Mouse (Mus musculus): Measurements from ENCODE around the gene Dock10. TPM values are rescaled to one million over a fixed set of nuclear protein-coding genes. Genes with fewer than 3 reads are reported as not detected.

Gene Dock10
- polyA plus RNA-seq, 1 experiment from 2014 or later: 1.9 TPM

DNA sequence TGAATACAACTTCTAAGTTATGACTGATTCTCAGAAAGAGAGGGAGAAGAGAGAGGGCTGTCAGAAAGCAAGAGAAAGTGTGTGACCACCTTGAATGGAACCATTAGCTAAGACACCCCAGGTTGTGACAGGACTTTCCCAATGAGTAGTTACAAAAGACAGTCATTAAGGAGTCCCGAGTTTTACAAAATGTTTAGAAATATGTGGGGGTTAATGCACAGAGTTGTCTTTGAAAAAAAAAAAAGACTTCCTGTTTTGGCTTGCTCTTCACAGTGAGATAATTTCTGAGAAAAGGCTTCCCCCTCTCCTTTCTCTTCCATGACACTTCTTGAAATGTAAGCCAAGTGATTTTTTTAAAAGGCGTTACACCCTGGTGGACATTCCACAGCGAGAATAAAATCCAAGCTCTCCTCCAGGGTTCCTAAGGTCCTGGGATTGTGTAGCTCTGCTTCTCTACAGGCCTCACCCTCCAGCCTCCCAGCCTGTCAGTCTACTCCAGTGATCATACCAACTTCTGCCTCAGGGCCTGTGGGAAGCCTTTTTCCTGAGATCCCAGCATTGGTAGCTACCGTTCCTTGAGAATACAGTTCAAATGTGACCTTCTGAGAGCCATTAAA, 144.8 kb downstream of the Dock10 start:
- Histone ChIP-seq H3K4me1 (no peaks in the 10 kb centered on the region), H3K27ac (no peak overlapping the region), H3K4me3 (no peak overlapping the region), H3K9me3 (no peaks in the 10 kb centered on the region), H3K36me3 (no peaks in the 10 kb centered on the region), H3K27me3 (ENCODE audit: insufficient read depth, poor library complexity, severe bottlenecking) (no peaks in the 10 kb centered on the region)
- DNase-seq (ENCODE audit: low spot score): no peak
- 81% methylated on average over 4 of the region's 4 CpGs for WGBS

DNA sequence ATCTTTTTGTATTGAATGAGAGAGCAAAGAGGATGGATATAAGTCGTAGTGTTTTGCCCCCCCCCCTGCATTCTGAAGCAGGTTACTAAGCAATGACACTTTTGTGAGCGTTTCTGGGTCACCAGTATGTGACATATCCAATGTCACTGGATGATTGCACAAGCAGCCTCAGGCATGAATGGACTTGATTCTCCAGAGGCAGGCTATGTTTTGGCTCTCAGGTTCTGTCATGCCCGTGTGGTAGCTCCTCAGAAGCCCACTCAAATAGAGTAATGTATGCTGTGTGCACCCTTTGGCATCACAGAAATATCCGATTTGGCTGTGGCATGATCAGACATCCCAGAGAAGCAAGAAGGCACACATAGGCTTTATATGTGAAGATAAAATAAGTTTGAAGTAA, 150.8 kb downstream of the Dock10 start:
- Histone ChIP-seq H3K27ac (no peak overlapping the region), H3K4me3 (no peak overlapping the region), H3K27me3 (ENCODE audit: insufficient read depth, poor library complexity, severe bottlenecking) (no peaks in the 10 kb centered on the region), H3K9me3 (no peaks in the 10 kb centered on the region), H3K36me3 (no peaks in the 10 kb centered on the region), H3K4me1 (no peaks in the 10 kb centered on the region)
- DNase-seq (ENCODE audit: low spot score): no peak
- 77% methylated on average over 4 of the region's 4 CpGs for WGBS

DNA sequence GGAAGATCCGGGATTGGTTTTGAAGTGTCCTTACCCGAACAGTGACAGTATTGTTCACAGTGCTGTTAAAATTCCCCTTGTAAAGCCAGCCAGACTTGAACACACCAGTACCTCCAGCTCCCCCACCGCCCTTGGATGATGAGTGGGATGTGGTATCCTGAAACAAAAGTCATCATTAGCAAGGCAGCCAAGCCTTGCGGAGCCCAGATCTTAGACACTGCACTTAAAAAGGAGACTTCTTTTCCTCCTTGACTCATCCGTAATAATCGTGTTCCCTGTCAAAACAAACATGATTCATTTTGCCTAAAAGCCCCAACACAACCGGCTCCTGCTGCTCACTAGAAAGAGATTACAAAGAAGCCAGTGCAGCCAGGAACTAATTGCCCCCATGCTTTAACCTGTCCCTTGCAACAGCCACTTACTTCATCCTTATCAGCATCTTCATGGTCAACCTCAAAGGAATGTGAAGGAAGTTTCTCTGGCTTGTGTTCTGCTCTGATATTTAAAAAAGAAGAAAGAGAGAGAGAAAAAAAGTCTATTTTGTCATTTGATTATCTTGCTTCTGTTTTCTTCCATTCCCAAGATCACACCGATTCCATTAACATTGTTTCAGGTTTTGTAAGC, 152.1 kb downstream of the Dock10 start:
- H3K27ac ChIP-seq: no peak overlapping the region
- H3K4me1 ChIP-seq: no peaks in the 10 kb centered on the region
- WGBS: 52% methylated on average over 8 of the region's 8 CpGs
- no peak for DNase-seq (ENCODE audit: low spot score)
- H3K4me3 ChIP-seq: no peak overlapping the region
- H3K36me3 ChIP-seq: no peaks in the 10 kb centered on the region
- no peaks in the 10 kb centered on the region for H3K9me3 ChIP-seq
- H3K27me3 ChIP-seq (ENCODE audit: insufficient read depth, poor library complexity, severe bottlenecking): no peaks in the 10 kb centered on the region

DNA sequence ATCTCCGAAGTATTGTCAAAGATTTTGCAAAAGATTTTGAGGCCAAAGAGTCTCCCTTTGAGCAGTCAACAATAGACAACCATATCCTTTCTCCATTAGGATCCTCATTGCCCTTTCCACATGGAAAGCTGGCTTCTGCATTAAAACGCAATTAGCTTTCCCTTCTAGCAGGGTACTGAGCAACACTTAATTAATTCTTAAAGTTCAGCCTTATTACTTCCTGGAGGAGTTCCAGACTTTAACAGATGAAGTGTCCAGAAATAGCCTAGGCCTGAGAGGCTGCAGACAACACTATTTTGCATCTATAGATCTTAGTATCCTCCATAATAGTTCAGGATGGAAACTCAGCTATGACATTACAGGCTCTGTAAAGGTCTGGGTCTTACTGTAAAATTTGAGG, 154.0 kb downstream of the Dock10 start:
- H3K27me3 ChIP-seq (ENCODE audit: insufficient read depth, poor library complexity, severe bottlenecking): no peaks in the 10 kb centered on the region
- H3K4me1 ChIP-seq: no peaks in the 10 kb centered on the region
- no peak overlapping the region for H3K27ac ChIP-seq
- 72% methylated on average over 2 of the region's 2 CpGs for WGBS
- no peak overlapping the region for H3K4me3 ChIP-seq
- no peaks in the 10 kb centered on the region for H3K9me3 ChIP-seq
- H3K36me3 ChIP-seq: no peaks in the 10 kb centered on the region
- no peak for DNase-seq (ENCODE audit: low spot score)

DNA sequence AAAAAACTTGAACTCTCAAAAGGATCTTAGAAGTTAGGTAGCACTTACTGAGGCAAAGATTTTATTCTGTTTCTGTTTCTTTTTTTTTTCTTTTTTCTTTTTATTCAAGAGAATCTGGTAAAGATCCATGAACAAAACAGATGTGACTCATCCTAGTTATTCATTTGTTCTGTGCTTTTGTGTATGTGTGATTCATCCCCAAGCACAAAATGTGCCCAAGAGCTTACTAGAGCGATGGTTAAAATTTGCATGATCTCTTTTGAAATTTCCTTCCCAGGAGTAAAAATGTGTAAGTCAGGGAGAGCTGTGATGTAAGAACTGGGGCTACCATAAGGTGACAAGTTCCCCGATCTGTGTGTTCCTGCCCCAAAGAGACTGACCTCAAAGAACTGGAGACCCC, 155.2 kb downstream of the Dock10 start:
- WGBS: 84% methylated on average over 2 of the region's 2 CpGs
- DNase-seq (ENCODE audit: low spot score): no peak
- H3K27ac ChIP-seq: no peak overlapping the region
- H3K27me3 ChIP-seq (ENCODE audit: insufficient read depth, poor library complexity, severe bottlenecking): no peaks in the 10 kb centered on the region
- H3K9me3 ChIP-seq: no peaks in the 10 kb centered on the region
- H3K4me3 ChIP-seq: no peak overlapping the region
- H3K4me1 ChIP-seq: no peaks in the 10 kb centered on the region
- no peaks in the 10 kb centered on the region for H3K36me3 ChIP-seq

DNA sequence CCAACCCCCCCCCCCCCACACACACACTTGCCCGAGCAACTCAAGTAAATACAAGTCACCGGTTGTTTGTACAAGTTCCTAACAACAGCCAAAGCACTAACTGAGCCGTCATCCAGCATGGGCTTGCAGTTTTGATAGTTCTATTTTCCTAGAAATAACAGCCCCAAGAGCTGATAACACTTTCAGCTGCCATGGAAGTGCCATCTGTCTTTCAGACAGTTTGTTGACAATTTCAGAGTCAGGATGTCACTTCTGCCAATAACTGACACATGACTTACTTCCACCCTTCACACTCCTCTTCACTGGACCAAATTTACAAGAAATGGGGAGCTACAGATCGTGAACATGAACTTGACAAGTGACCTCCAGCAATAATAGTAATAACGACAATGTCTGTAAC, 175.0 kb downstream of the Dock10 start:
- WGBS: 71% methylated on average over 5 of the region's 5 CpGs
- no peak overlapping the region for H3K4me3 ChIP-seq
- no peaks in the 10 kb centered on the region for H3K27me3 ChIP-seq (ENCODE audit: insufficient read depth, poor library complexity, severe bottlenecking)
- H3K4me1 ChIP-seq: no peaks in the 10 kb centered on the region
- no peak for DNase-seq (ENCODE audit: low spot score)
- H3K36me3 ChIP-seq: no peaks in the 10 kb centered on the region
- H3K27ac ChIP-seq: no peak overlapping the region
- no peaks in the 10 kb centered on the region for H3K9me3 ChIP-seq

DNA sequence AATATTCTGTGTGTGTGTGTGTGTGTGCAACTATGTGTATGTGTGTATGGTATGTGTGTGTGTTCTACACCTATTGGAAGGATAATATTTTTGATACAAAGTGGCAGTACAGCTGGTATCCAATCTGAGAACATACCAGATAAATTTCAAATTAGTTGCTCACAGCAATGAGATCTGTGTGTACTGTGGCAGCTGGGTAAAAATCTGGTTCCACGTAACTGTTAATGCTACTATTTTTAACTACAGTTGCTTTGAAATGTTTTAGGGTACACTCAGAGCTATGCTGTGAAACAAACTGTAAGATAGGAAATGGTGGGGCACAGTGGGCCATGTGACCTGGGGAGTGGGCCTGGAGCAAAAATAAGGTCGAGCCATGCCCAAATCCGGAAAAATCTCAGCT, 176.1 kb downstream of the Dock10 start:
- no peak overlapping the region for H3K4me3 ChIP-seq
- H3K27ac ChIP-seq: no peak overlapping the region
- no peaks in the 10 kb centered on the region for H3K27me3 ChIP-seq (ENCODE audit: insufficient read depth, poor library complexity, severe bottlenecking)
- WGBS: 78% methylated on average over 3 of the region's 3 CpGs
- H3K4me1 ChIP-seq: no peaks in the 10 kb centered on the region
- no peak for DNase-seq (ENCODE audit: low spot score)
- no peaks in the 10 kb centered on the region for H3K36me3 ChIP-seq
- no peaks in the 10 kb centered on the region for H3K9me3 ChIP-seq

DNA sequence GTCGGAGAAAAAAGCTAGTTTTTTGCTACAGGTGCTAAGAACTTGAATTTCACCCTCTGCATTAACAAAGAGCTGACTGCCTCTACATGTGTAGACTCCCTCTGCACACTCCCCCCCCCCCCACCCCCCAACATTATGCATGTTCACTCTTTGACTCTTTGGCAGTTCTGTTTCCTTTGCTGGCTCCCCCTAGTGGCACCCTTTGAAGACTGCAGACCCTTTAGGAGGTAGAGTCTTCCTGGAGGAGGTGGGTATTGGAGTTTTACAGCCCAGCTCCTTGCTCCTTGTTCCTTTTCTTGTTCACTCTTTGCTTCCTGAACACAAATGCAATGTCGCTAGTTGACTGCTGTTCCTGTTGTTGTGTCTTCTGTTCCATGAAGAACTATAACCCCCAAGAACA, 181.4 kb downstream of the Dock10 start:
- no peak for DNase-seq (ENCODE audit: low spot score)
- no peak overlapping the region for H3K4me3 ChIP-seq
- H3K9me3 ChIP-seq: no peaks in the 10 kb centered on the region
- H3K27me3 ChIP-seq (ENCODE audit: insufficient read depth, poor library complexity, severe bottlenecking): no peaks in the 10 kb centered on the region
- no peaks in the 10 kb centered on the region for H3K36me3 ChIP-seq
- 71% methylated on average over 2 of the region's 2 CpGs for WGBS
- no peak overlapping the region for H3K27ac ChIP-seq
- no peaks in the 10 kb centered on the region for H3K4me1 ChIP-seq

DNA sequence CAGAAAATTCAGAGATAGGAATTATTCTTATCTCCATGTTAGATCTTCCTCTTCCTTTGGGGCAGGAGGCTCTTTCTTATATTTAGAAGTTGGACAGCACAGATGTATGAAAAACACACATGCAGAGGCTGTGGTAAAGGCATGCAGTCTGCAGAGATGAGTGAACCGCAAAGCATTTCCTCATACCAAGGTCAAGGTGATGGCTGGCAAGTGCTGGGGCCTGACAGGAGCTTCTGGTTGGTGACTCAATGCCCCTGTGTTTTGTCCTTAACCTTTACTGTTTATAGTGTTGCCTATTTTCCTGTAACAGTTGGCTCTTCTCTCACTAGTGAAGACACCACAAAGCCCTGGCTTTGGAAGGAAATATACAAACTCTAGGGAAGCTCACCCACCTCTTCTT, 201.9 kb downstream of the Dock10 start:
- H3K27ac ChIP-seq: no peak overlapping the region
- WGBS: 90% methylated on average over 1 of the region's 1 CpGs

DNA sequence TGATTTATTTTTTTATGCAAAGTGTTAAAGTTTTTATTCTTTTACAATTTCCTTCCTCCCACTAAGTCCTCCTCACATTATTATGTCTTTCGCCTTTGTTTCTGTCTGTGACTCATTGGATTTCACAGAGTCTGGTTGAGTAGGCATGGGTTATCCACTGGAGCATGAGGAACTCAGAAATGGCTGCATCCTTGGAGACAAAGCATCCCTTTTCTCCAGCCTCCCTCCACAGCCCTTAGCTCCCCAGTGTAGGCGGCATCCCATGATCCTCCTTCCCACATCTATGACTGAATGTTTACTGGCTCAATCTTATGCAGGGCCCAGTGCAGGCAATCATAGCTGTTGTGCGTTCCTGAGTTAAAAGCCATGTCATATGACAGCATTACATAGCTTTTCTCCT, 216.8 kb downstream of the Dock10 start:
- no peaks in the 10 kb centered on the region for H3K27me3 ChIP-seq (ENCODE audit: insufficient read depth, poor library complexity, severe bottlenecking)
- H3K4me1 ChIP-seq: no peaks in the 10 kb centered on the region
- no peak overlapping the region for H3K27ac ChIP-seq
- no peaks in the 10 kb centered on the region for H3K36me3 ChIP-seq
- no peaks in the 10 kb centered on the region for H3K9me3 ChIP-seq
- no peak for DNase-seq (ENCODE audit: low spot score)
- 84% methylated on average over 3 of the region's 3 CpGs for WGBS
- no peak overlapping the region for H3K4me3 ChIP-seq

More for the DNA sequence above, 201.9 kb downstream of the Dock10 start:
- Histone ChIP-seq H3K4me1 (no peaks in the 10 kb centered on the region), H3K9me3 (no peaks in the 10 kb centered on the region), H3K27me3 (ENCODE audit: insufficient read depth, poor library complexity, severe bottlenecking) (no peaks in the 10 kb centered on the region), H3K36me3 (no peaks in the 10 kb centered on the region), H3K4me3 (no peak overlapping the region)
- DNase-seq (ENCODE audit: low spot score): no peak

DNA sequence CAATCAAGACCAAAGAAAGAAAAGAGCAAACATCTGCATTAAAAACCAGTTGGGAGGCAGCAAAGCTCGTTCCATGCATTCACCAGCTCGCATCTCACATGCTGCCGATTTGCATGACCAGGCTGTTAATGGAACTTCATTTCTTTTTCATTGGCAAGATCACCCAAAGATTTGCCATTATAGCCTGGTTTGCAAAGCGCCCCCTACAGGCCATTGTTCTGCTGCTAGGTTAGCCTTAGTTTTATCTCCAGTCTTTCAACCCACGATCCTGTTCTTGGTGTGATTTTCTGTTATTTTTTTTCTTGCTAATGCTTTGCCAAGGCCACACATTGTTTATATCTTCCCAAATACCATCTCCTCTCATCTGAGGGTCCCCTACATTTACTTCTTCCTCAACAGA, 236.1 kb downstream of the Dock10 start:
- Histone ChIP-seq H3K4me3 (no peak overlapping the region), H3K36me3 (no peaks in the 10 kb centered on the region), H3K4me1 (no peaks in the 10 kb centered on the region), H3K27me3 (ENCODE audit: insufficient read depth, poor library complexity, severe bottlenecking) (no peaks in the 10 kb centered on the region), H3K9me3 (no peaks in the 10 kb centered on the region), H3K27ac (no peak overlapping the region)
- 66% methylated on average over 5 of the region's 5 CpGs for WGBS
- DNase-seq (ENCODE audit: low spot score): no peak

DNA sequence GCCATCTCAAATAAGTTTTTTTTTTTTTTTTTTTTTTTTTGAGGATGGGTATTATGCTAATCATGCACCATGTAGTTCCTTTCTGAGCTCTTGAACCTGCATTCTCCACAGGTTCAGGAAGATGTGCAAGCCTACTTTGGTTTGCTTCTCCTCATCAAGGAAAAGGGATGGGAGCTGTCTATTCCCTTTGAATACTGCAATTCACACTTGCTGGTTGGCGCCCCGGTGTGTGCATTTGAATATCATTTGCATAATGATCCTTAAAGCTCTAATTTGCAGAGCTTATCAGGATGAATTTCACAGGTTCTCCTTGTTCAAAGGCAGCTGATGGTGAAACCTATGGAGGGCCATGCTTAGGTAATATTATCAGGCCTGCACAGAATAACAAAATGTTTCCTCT, 237.9 kb downstream of the Dock10 start:
- DNase-seq (ENCODE audit: low spot score): no peak

DNA sequence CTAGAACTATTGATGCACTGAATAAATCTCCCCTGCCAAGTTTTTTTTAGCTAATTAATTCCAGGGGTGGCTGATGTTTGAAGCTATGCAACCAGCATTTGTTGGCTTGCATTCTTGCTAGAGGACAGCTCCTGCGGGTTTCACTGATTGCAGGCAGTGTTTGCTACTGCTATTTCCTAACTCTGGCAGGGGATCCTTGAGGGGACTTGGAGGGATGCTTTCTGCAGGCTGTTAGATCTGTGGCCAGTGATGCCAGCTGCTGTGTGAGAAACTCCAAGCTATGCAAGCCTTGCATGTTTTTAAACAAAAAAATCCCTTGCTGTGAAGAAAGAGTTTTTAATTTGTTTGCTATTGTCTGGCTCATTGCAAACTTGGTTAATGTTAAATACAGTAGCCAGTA, 238.4 kb downstream of the Dock10 start:
- WGBS: 0% methylated on average over 1 of the region's 1 CpGs
- no peak overlapping the region for H3K4me3 ChIP-seq
- H3K4me1 ChIP-seq: no peaks in the 10 kb centered on the region
- no peaks in the 10 kb centered on the region for H3K9me3 ChIP-seq
- no peak for DNase-seq (ENCODE audit: low spot score)
- no peaks in the 10 kb centered on the region for H3K27me3 ChIP-seq (ENCODE audit: insufficient read depth, poor library complexity, severe bottlenecking)
- no peak overlapping the region for H3K27ac ChIP-seq
- no peaks in the 10 kb centered on the region for H3K36me3 ChIP-seq

More for the DNA sequence above, 237.9 kb downstream of the Dock10 start:
- Histone ChIP-seq H3K27me3 (ENCODE audit: insufficient read depth, poor library complexity, severe bottlenecking) (no peaks in the 10 kb centered on the region), H3K4me3 (no peak overlapping the region), H3K4me1 (no peaks in the 10 kb centered on the region), H3K27ac (no peak overlapping the region), H3K36me3 (no peaks in the 10 kb centered on the region), H3K9me3 (no peaks in the 10 kb centered on the region)
- 18% methylated on average over 2 of the region's 2 CpGs for WGBS

DNA sequence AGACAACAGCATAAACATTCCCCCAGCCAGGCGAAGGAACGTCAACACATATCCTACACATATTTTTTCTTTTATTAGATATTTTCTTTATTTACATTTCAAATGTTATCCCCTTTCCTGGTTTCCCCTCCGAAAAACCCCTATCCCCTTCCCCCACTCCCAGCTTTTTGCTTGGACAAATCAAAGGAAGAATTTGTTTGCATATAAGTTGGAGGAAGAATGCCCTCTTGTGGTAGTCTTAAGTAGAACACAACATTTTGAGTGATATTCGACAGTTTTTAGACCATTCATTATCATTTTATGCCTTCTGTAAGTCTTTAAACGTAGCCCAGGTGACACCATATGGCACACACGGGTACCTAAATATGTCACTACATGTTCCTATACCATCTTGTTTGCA, 242.5 kb downstream of the Dock10 start:
- Histone ChIP-seq H3K27me3 (ENCODE audit: insufficient read depth, poor library complexity, severe bottlenecking) (no peaks in the 10 kb centered on the region), H3K36me3 (no peaks in the 10 kb centered on the region), H3K4me1 (0 out of 2 replicates have a peak, but pooled peaks cover 4% of the 10 kb centered on the region), H3K4me3 (no peak overlapping the region), H3K9me3 (no peaks in the 10 kb centered on the region), H3K27ac (no peak overlapping the region)
- 50% methylated on average over 6 of the region's 6 CpGs for WGBS
- no peak for DNase-seq (ENCODE audit: low spot score)
